Mouse (Mus musculus) forebrain, embryonic 16.5 days (tissue): ENCODE data around the gene Hoxc4. TPM values are rescaled to one million over a fixed set of nuclear protein-coding genes. Genes with fewer than 3 reads are reported as not detected.

Experiments used
- ATAC-seq: fragments of 200-750 bp; cut with Nextera tagmentation; 2 replicates; pipeline ENCODE4 v1.8.0; 2017; ENCODE audit warnings: mild to moderate bottlenecking, moderate library complexity
- H3K27ac ChIP-seq: fragments of 300-500 bp; sonication (generic); 2 replicates; pipeline ENCODE4 v1.5.1; 2014; ENCODE audit warnings: low read length, control low read depth
- H3K27me3 ChIP-seq: fragments of 300-500 bp; sonication (generic); replicated peaks from 2 replicates; pipeline ENCODE4 v1.6.1; 2014; ENCODE audit warnings: low read length; ENCODE audit not compliant: control insufficient read depth, insufficient read depth
- H3K36me3 ChIP-seq: fragments of 300-500 bp; sonication (generic); 2 replicates; pipeline ENCODE4 v1.6.1; 2014; ENCODE audit not compliant: control insufficient read depth, insufficient read depth
- H3K4me1 ChIP-seq: fragments of 300-500 bp; sonication (generic); replicated peaks from 2 replicates; pipeline ENCODE4 v1.6.1; 2014; ENCODE audit warnings: low read length; ENCODE audit not compliant: control insufficient read depth, insufficient read depth
- H3K4me2 ChIP-seq: fragments of 300-500 bp; sonication (generic); 2 replicates; pipeline ENCODE4 v1.6.1; 2014; ENCODE audit warnings: mild to moderate bottlenecking, low read length, control low read depth
- H3K4me3 ChIP-seq: fragments of 300-500 bp; sonication (generic); replicated peaks from 2 replicates; pipeline ENCODE4 v1.5.1; 2014; ENCODE audit warnings: mild to moderate bottlenecking, low read length, control low read depth
- H3K9ac ChIP-seq: fragments of 300-500 bp; sonication (generic); replicated peaks from 2 replicates; pipeline ENCODE4 v1.6.1; 2014; ENCODE audit warnings: low read depth, low read length, control low read depth
- H3K9me3 ChIP-seq: fragments of 300-500 bp; sonication (generic); 2 replicates; pipeline ENCODE4 v1.6.1; 2016; ENCODE audit warnings: low read length; ENCODE audit not compliant: control insufficient read depth
- WGBS: fragments of 180-500 bp; shearing (Covaris S2); extraction: QIAGEN DNeasy Blood & Tissue Kit; methylation state at CpG from one replicate; pipeline ENCODE4 v1.1.7; 2014; 5-methylcytosine and 5-hydroxymethylcytosine counted together
- microRNA counts: library from miRNA; unstranded; fragments of <30 nt; microRNA quantifications from one replicate; lab custom pipeline; 2016
- microRNA-seq: library from miRNA; unstranded; fragments of <30 nt; microRNA quantifications from one replicate; pipeline ENCODE4, GENCODE M21; 2017
- polyA plus RNA-seq: library from polyadenylated mRNA; unstranded; fragments of >200 nt; fragmentation: Nextera tagmentation; extraction: Ambion mirVana; gene quantifications from 2 replicates; pipeline ENCODE4 v1.2.1, GENCODE M21; 2015

Hoxc4 gene
- polyA plus RNA-seq, 1 experiment from 2014 or later: not detected

DNA sequence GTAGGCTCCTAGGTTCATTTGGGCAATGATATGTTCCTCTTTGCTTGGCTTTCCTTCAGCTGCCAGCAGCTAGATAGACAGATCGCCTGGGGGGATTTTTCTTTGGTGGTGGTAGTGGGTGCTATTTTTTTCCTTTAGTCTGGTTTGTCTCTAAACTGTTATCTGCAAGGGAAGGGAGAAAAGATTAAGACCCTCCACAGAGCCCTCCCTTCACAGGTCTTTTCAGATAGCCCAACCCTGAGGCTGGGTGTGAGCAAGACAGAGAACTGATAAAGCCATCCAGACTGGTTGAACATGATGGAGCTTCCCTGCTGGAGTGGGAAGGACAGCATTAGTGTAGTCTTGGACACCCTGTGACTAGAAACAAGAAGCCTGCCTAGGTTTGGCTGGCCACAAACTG, 64.9 kb downstream of the Hoxc4 start:
- H3K4me1 ChIP-seq: peaks cover 20% of the 10 kb centered on the region
- no peak overlapping the region for H3K9ac ChIP-seq
- H3K4me2 ChIP-seq: no peak overlapping the region
- no peak overlapping the region for H3K4me3 ChIP-seq
- no peak for ATAC-seq
- whole genome bisulfite sequencing: 65% methylated on average over 1 of the region's 1 CpGs
- H3K27me3 ChIP-seq: peaks cover 60% of the 10 kb centered on the region
- H3K9me3 ChIP-seq: no peaks in the 10 kb centered on the region
- no peaks in the 10 kb centered on the region for H3K36me3 ChIP-seq
- no peak overlapping the region for H3K27ac ChIP-seq

- H3K4me2 ChIP-seq: no peak overlapping the region
- no peaks in the 10 kb centered on the region for H3K36me3 ChIP-seq
- H3K9me3 ChIP-seq: no peaks in the 10 kb centered on the region
- no peak for ATAC-seq
- 48% methylated on average over 1 of the region's 1 CpGs for WGBS
- no peak overlapping the region for H3K27ac ChIP-seq
- no peak overlapping the region for H3K9ac ChIP-seq
- H3K27me3 ChIP-seq: peaks cover 69% of the 10 kb centered on the region
- no peak overlapping the region for H3K4me3 ChIP-seq
- peaks cover 20% of the 10 kb centered on the region for H3K4me1 ChIP-seq
Observed at GRCm38 (mm10) chr15:103084944-103085343, 66.2 kb downstream of the Hoxc4 start.

- peaks cover 77% of the 10 kb centered on the region for H3K27me3 ChIP-seq
- H3K9me3 ChIP-seq: no peaks in the 10 kb centered on the region
- no peaks in the 10 kb centered on the region for H3K36me3 ChIP-seq
- H3K4me1 ChIP-seq: peaks cover 20% of the 10 kb centered on the region
- peak overlapping the region; percentile 48 for H3K9ac ChIP-seq
- WGBS: under 1% methylated on average over 61 of the region's 61 CpGs
- peak overlapping the region; percentile 52 for H3K4me2 ChIP-seq
- peak overlapping the region; percentile 33 for H3K4me3 ChIP-seq
- H3K27ac ChIP-seq: no peak overlapping the region
- ATAC-seq: peak; percentile 49
Observed at GRCm38 (mm10) chr15:103085831-103086671, 67.3 kb downstream of the Hoxc4 start.

MicroRNAs within 50 kb of the gene (microRNA counts, 519-probe panel; counts per million panel counts)
- microRNA mmu-miR-615-3p (lab: Ali Mortazavi, UCI) (not detected), microRNA mmu-miR-615-5p (lab: Ali Mortazavi, UCI) (not detected)

Small RNA genes within 50 kb of the gene (microRNA-seq; reads per million reads assigned to microRNA genes)
- 3.7 reads per million, percentile 15 among the genes with 10 or more reads in this experiment for gene Mir196a-2
- 11.6 reads per million, percentile 30 among the genes with 10 or more reads in this experiment for gene Mir615

Other genes starting within 250 kb of the Hoxc4 start
- gene Hoxc13, start 97.8 kb upstream of the Hoxc4 start, polyA plus RNA-seq: not detected in 2 replicates
- not detected in 2 replicates for gene Hoxc12, start 82.2 kb upstream of the Hoxc4 start, polyA plus RNA-seq
- not detected in 2 replicates for gene Hoxc11, start 64.5 kb upstream of the Hoxc4 start, polyA plus RNA-seq
- gene Hoxc10, start 52.1 kb upstream of the Hoxc4 start, polyA plus RNA-seq: not detected in 2 replicates
- not detected in 2 replicates for gene Hoxc5, start 51.5 kb upstream of the Hoxc4 start, polyA plus RNA-seq
- not detected in 2 replicates for gene Hoxc9, start 42.5 kb upstream of the Hoxc4 start, polyA plus RNA-seq
- not detected in 2 replicates for gene Hoxc8, start 28.3 kb upstream of the Hoxc4 start, polyA plus RNA-seq
- gene Hoxc6, start 20.7 kb upstream of the Hoxc4 start, polyA plus RNA-seq: not detected in 2 replicates
- gene Smug1, start 148.2 kb downstream of the Hoxc4 start, polyA plus RNA-seq: 28.0 and 29.2 TPM in 2 replicates
- 132 and 139 TPM in 2 replicates for gene Cbx5, start 220.9 kb downstream of the Hoxc4 start, polyA plus RNA-seq
- gene Hnrnpa1, start 221.5 kb downstream of the Hoxc4 start, polyA plus RNA-seq: 935 and 1,030 TPM in 2 replicates
- 0.30 and 0.39 TPM in 2 replicates for gene Nfe2, start 239.5 kb downstream of the Hoxc4 start, polyA plus RNA-seq